In genomic region chr14:31933841-31934271, GRCm38 (mm10) we compare ENCODE assay signal across 8 mouse cellular contexts.
DNase-seq lines count a peak whose midpoint lies in the region; ATAC-seq and TF ChIP-seq lines count a peak whose summit lies in the region.

No protein-coding gene starts in this region.

- H3K4me3 ChIP-seq in kidney, adult 2 months (ENCODE audit: insufficient read depth, low read depth, low read length), result no peak overlapping the region
- H3K4me3 ChIP-seq in heart, embryonic 11.5 days (ENCODE audit: low read depth, low read length), result peak overlapping the region; percentile 49
- no peak overlapping the region for H3K4me3 ChIP-seq in liver, embryonic 16.5 days (ENCODE audit: low read depth, low read length)

- DNase-seq in kidney, adult 2 months, result peak; percentile 46
- DNase-seq in kidney, adult 8-10 months, result no peak
- DNase-seq in embryo, embryonic 10 days (ENCODE audit: low spot score), result peak; percentile 88
- DNase-seq in kidney, postnatal 4 days, result peak; percentile 56 to 66
- peak; percentile 71 for DNase-seq in retina, postnatal 7 days (ENCODE audit: low read depth, low spot score)
- no peak for DNase-seq in urinary bladder, postnatal 36 days (ENCODE audit: low spot score in 2 of 2)

- ATAC-seq in heart, embryonic 11.5 days (replicated peaks; ENCODE audit: insufficient number of reproducible peaks, low FRiP score, low TSS enrichment), result peak; percentile 43; the same call in 1 of the 2 replicates
- no peak for ATAC-seq in liver, embryonic 16.5 days (ENCODE audit: low read depth)

- H3K36me3 ChIP-seq in kidney, adult 2 months (ENCODE audit: control insufficient read depth, insufficient read depth, low read length), result no peaks in the 10 kb centered on the region
- H3K36me3 ChIP-seq in heart, embryonic 11.5 days (ENCODE audit: control insufficient read depth, insufficient read depth, low read length), result no peaks in the 10 kb centered on the region
- H3K36me3 ChIP-seq in liver, embryonic 16.5 days (ENCODE audit: control insufficient read depth, insufficient read depth), result no peaks in the 10 kb centered on the region

- H3K4me1 ChIP-seq in kidney, adult 2 months (ENCODE audit: control insufficient read depth, insufficient read depth, low read length), result peaks cover 27% of the 10 kb centered on the region
- H3K4me1 ChIP-seq in heart, embryonic 11.5 days (ENCODE audit: control insufficient read depth, insufficient read depth, low read length), result peaks cover 12% of the 10 kb centered on the region
- no peaks in the 10 kb centered on the region for H3K4me1 ChIP-seq in liver, embryonic 16.5 days (ENCODE audit: control insufficient read depth, low read depth, low read length)

- no peaks in the 10 kb centered on the region for H3K27me3 ChIP-seq in kidney, adult 2 months (replicated peaks; ENCODE audit: control insufficient read depth, insufficient read depth, low read length)
- no peaks in the 10 kb centered on the region for H3K27me3 ChIP-seq in heart, embryonic 11.5 days (ENCODE audit: control insufficient read depth, insufficient read depth, low read length)
- H3K27me3 ChIP-seq in liver, embryonic 16.5 days (ENCODE audit: control insufficient read depth, insufficient read depth, low read depth, low read length), result no peaks in the 10 kb centered on the region

- TF ChIP-seq POLR2A in kidney, adult 2 months (IDR thresholded peaks at IDR 0.05; ENCODE audit: low read depth, low read length), result no peak

- no peak overlapping the region for H3K27ac ChIP-seq in kidney, adult 2 months (ENCODE audit: insufficient read depth, low read depth, low read length)
- H3K27ac ChIP-seq in heart, embryonic 11.5 days (ENCODE audit: low read depth, low read length), result no peak overlapping the region
- no peak overlapping the region for H3K27ac ChIP-seq in liver, embryonic 16.5 days (ENCODE audit: low read length)

- 16% methylated on average over 13 of the region's 13 CpGs for WGBS in kidney, adult 2 months
- WGBS in heart, embryonic 11.5 days (ENCODE audit: insufficient replicate concordance), result 2% methylated on average over 13 of the region's 13 CpGs
- WGBS in liver, embryonic 16.5 days (ENCODE audit: insufficient replicate concordance), result 3% methylated on average over 13 of the region's 13 CpGs

- H3K9ac ChIP-seq in heart, embryonic 11.5 days (ENCODE audit: low read depth, low read length), result peak overlapping the region; percentile 63
- no peak overlapping the region for H3K9ac ChIP-seq in liver, embryonic 16.5 days (ENCODE audit: low read depth, low read length)

- peak overlapping the region; percentile 74 for H3K4me2 ChIP-seq in heart, embryonic 11.5 days
- peak overlapping the region; percentile 42 for H3K4me2 ChIP-seq in liver, embryonic 16.5 days (ENCODE audit: low read depth, low read length)

- TF ChIP-seq CTCF in kidney, adult 2 months (conservative IDR thresholded peaks at IDR 0.05; ENCODE audit: insufficient read depth, insufficient read length, low read depth, low read length), result no peak

- H3K9me3 ChIP-seq in heart, embryonic 11.5 days (replicated peaks; ENCODE audit: control insufficient read depth, low read length), result no peaks in the 10 kb centered on the region
- no peaks in the 10 kb centered on the region for H3K9me3 ChIP-seq in liver, embryonic 16.5 days (replicated peaks; ENCODE audit: control insufficient read depth, low read length)

Comparison
In these comparisons a context has a peak if more than half of its experiments do, and no peak if none do; other contexts are left out.
1. DNase-seq: peak in kidney, adult 2 months (single experiment), embryo, embryonic 10 days (single experiment), kidney, postnatal 4 days (2 of 2) and retina, postnatal 7 days (single experiment); none in kidney, adult 8-10 months (0 of 2) and urinary bladder, postnatal 36 days (0 of 2).